In the genomic region with DNA sequence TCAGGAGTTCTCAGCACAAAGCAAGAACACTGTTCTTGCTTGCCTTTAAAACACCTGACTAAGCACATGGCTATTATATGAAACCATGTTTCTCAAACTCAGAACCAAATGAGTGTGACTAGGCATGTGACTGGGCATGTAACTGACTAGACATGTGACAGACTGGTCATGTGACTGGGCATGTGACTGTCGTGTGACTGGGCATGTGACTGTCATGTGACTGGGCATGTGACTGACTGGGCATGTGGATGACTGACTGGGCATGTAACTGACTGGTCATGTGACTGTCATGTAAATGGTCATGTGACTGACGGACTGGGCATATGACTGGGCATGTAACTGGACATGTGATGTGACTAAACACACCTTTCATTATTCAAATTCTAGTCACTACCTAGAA, we compare ENCODE assay signal across 15 mouse cellular contexts. TPM values are rescaled to one million over a fixed set of nuclear protein-coding genes. Genes with fewer than 3 reads are reported as not detected.
DNase-seq lines count a peak whose midpoint lies in the region; ATAC-seq and TF ChIP-seq lines count a peak whose summit lies in the region.
"Had no signal": no experiment of that assay in that cellular context is flagged by ENCODE, and none has a peak within 500 bp of the region (broad histone marks: within the 10 kb centered on the region; RNA-seq: fewer than 3 reads in every experiment).

No protein-coding gene starts in this region.

- no peak overlapping the region for H3K4me3 ChIP-seq in midbrain, embryonic 14.5 days (replicated peaks; ENCODE audit: low read depth, low read length)
- no peak overlapping the region for H3K4me3 ChIP-seq in midbrain, embryonic 16.5 days (ENCODE audit: low read depth, low read length)
- no peak overlapping the region for H3K4me3 ChIP-seq in cerebellum, adult 2 months (replicated peaks; ENCODE audit: insufficient read depth, low read depth, low read length)

- no peaks in the 10 kb centered on the region for H3K9me3 ChIP-seq in midbrain, embryonic 14.5 days (ENCODE audit: control insufficient read depth, low read length)
- H3K9me3 ChIP-seq in midbrain, embryonic 16.5 days (replicated peaks; ENCODE audit: control insufficient read depth, low read length, poor library complexity, severe bottlenecking), result no peaks in the 10 kb centered on the region

- no peaks in the 10 kb centered on the region for H3K27me3 ChIP-seq in midbrain, embryonic 14.5 days (ENCODE audit: control insufficient read depth, insufficient read depth, low read length)
- H3K27me3 ChIP-seq in midbrain, embryonic 16.5 days (ENCODE audit: control insufficient read depth, insufficient read depth, low read depth, low read length), result no peaks in the 10 kb centered on the region
- H3K27me3 ChIP-seq in cerebellum, adult 2 months (ENCODE audit: control insufficient read depth, insufficient read depth, low read length), result no peaks in the 10 kb centered on the region
- H3K27me3 ChIP-seq: Patski had no signal

- TF ChIP-seq CTCF in cerebellum, adult 2 months (IDR thresholded peaks at IDR 0.05; ENCODE audit: borderline replicate concordance, insufficient read depth, low read depth, low read length), result no peak

- H3K4me2 ChIP-seq in midbrain, embryonic 14.5 days (ENCODE audit: low read length), result no peak overlapping the region
- H3K4me2 ChIP-seq in midbrain, embryonic 16.5 days (ENCODE audit: low read length), result no peak overlapping the region
- H3K4me2 ChIP-seq: hindbrain, embryonic 14.5 days had no signal

- H3K9ac ChIP-seq in midbrain, embryonic 14.5 days (replicated peaks; ENCODE audit: low read length), result no peak overlapping the region
- no peak overlapping the region for H3K9ac ChIP-seq in midbrain, embryonic 16.5 days (ENCODE audit: low read depth, low read length)
- H3K9ac ChIP-seq: hindbrain, embryonic 14.5 days had no signal

- no peak overlapping the region for H3K27ac ChIP-seq in midbrain, embryonic 14.5 days (replicated peaks; ENCODE audit: low read depth, low read length)
- H3K27ac ChIP-seq in midbrain, embryonic 16.5 days (ENCODE audit: low read length), result no peak overlapping the region
- H3K27ac ChIP-seq in cerebellum, adult 2 months (ENCODE audit: insufficient read depth, low read length), result no peak overlapping the region
- H3K27ac ChIP-seq: hindbrain, embryonic 14.5 days had no signal

- ATAC-seq in midbrain, embryonic 14.5 days (ENCODE audit: low FRiP score, low TSS enrichment), result 0 out of 2 replicates have a peak, but pooled peaks have one; percentile 24
- no peak for ATAC-seq in midbrain, embryonic 16.5 days
- ATAC-seq: forebrain, embryonic 16.5 days; Patski had no signal

- TF ChIP-seq POLR2A in cerebellum, adult 2 months (IDR thresholded peaks at IDR 0.05; ENCODE audit: borderline replicate concordance, insufficient read depth, low read length), result no peak

- DNase-seq in adrenal gland, postnatal 14 days, result peak; percentile 13
- DNase-seq in adrenal gland, adult 18-20 months (ENCODE audit: low spot score in 2 of 2), result no peak
- no peak for DNase-seq in midbrain, embryonic 14.5 days
- peak; percentile 37 for DNase-seq in adipocyte (ENCODE audit: low spot score)
- DNase-seq in natural killer cell, adult 2 months (ENCODE audit: low spot score in 2 of 2), result peak; percentile 14 to 36
- no peak for DNase-seq in cerebellum, adult 2 months
- no peak for DNase-seq in right cerebral cortex, postnatal 14 days
- DNase-seq: adrenal gland, adult 8-10 months; cerebellum, adult 9-11 months; embryo, embryonic 11 days; right cerebral cortex, adult 18-20 months had no signal

- 92% methylated on average over 2 of the region's 2 CpGs for WGBS in midbrain, embryonic 14.5 days
- 98% methylated on average over 2 of the region's 2 CpGs for WGBS in midbrain, embryonic 16.5 days
- WGBS in cerebellum, adult 2 months, result 90% methylated on average over 2 of the region's 2 CpGs

- H3K36me3 ChIP-seq in midbrain, embryonic 14.5 days (ENCODE audit: control insufficient read depth, insufficient read depth, low read length), result no peaks in the 10 kb centered on the region
- no peaks in the 10 kb centered on the region; the same call in 1 of the 2 replicates for H3K36me3 ChIP-seq in midbrain, embryonic 16.5 days (ENCODE audit: control insufficient read depth, insufficient read depth, low read length)

- H3K4me1 ChIP-seq in midbrain, embryonic 14.5 days (ENCODE audit: control insufficient read depth, insufficient read depth, low read length), result no peaks in the 10 kb centered on the region
- H3K4me1 ChIP-seq in midbrain, embryonic 16.5 days (ENCODE audit: control insufficient read depth, insufficient read depth, low read length), result no peaks in the 10 kb centered on the region
- peaks cover 5% of the 10 kb centered on the region; the same call in 1 of the 2 replicates for H3K4me1 ChIP-seq in cerebellum, adult 2 months (ENCODE audit: control insufficient read depth, insufficient read depth, low read length)

RNA-seq across cellular contexts. Expression of gene Phldb2, which starts 16.8 kb away (rescaled TPM):
- 32.7 and 37.4 TPM in 2 replicates for total RNA-seq in adrenal gland, postnatal 14 days (2021)
- 10 to 100 TPM; 13.8 to 27.4 TPM for total RNA-seq in adrenal gland, adult 18-20 months (2021)
- polyA plus RNA-seq in midbrain, embryonic 14.5 days (2014; fragmentation: Nextera tagmentation; extraction: Ambion mirVana), result 4.0 and 6.4 TPM in 2 replicates
- polyA plus RNA-seq in midbrain, embryonic 16.5 days (2015; fragmentation: Nextera tagmentation; extraction: Ambion mirVana), result 6.6 and 6.9 TPM in 2 replicates
- 4.7 and 5.9 TPM in 2 replicates for polyA plus RNA-seq in cerebellum, adult 2 months (2012; rRNA removed)

RNA-seq across cellular contexts. Expression of gene Plcxd2, which starts 39.8 kb away (rescaled TPM):
- 1.2 and 3.5 TPM in 2 replicates for total RNA-seq in adrenal gland, postnatal 14 days (2021)
- under 1 TPM; 0.51 to 0.53 TPM for total RNA-seq in adrenal gland, adult 18-20 months (2021)
- polyA plus RNA-seq in midbrain, embryonic 14.5 days (2014; fragmentation: Nextera tagmentation; extraction: Ambion mirVana), result 8.7 and 8.8 TPM in 2 replicates
- polyA plus RNA-seq in midbrain, embryonic 16.5 days (2015; fragmentation: Nextera tagmentation; extraction: Ambion mirVana), result 15.5 and 16.2 TPM in 2 replicates
- polyA plus RNA-seq in cerebellum, adult 2 months (2012; rRNA removed), result 46.9 and 49.4 TPM in 2 replicates

Comparison
In these comparisons a context has a peak if more than half of its experiments do, and no peak if none do; other contexts are left out.
1. DNase-seq: peak in adrenal gland, postnatal 14 days (single experiment), adipocyte (single experiment) and natural killer cell, adult 2 months (2 of 2); none in adrenal gland, adult 18-20 months (0 of 2), midbrain, embryonic 14.5 days (single experiment), cerebellum, adult 2 months (0 of 2) and right cerebral cortex, postnatal 14 days (single experiment).